Mouse (Mus musculus) myocyte (in vitro differentiated cells): ENCODE measurements around the gene Dlg2. TPM values are rescaled to one million over a fixed set of nuclear protein-coding genes. Genes with fewer than 3 reads are reported as not detected.

Experiments
- H3K27me3 ChIP-seq: one replicate; pipeline ENCODE4 v1.6.1; 2011; ENCODE audit not compliant: control insufficient read depth, insufficient read depth, insufficient read length
- H3K36me3 ChIP-seq: one replicate; pipeline ENCODE4 v1.6.1; 2011; ENCODE audit not compliant: control insufficient read depth, insufficient read depth
- H3K4me2 ChIP-seq: one replicate; pipeline ENCODE4 v1.6.1; 2011; ENCODE audit warnings: low read depth, control low read depth
- H3K4me3 ChIP-seq: one replicate; pipeline ENCODE4 v1.5.1; 2011; ENCODE audit warnings: mild to moderate bottlenecking, control low read depth, moderate library complexity
- H3K79me2 ChIP-seq: one replicate; pipeline ENCODE4 v1.6.1; 2011; ENCODE audit not compliant: control insufficient read depth, insufficient read depth
- H3ac ChIP-seq: one replicate; pipeline ENCODE4 v1.6.1; 2011; ENCODE audit not compliant: control insufficient read depth, insufficient read length
- CEBPB ChIP-seq: IDR thresholded peaks from 2 replicates; pipeline ENCODE4 v1.6.1; 2011; ENCODE audit warnings: mild to moderate bottlenecking, moderate library complexity; ENCODE audit not compliant: poor library complexity, insufficient read depth, severe bottlenecking
- E2F4 ChIP-seq: IDR thresholded peaks from one replicate; pipeline ENCODE4 v1.6.1; 2011; ENCODE audit warnings: mild to moderate bottlenecking, control low read depth, moderate library complexity; ENCODE audit not compliant: insufficient read depth
- MAX ChIP-seq: IDR thresholded peaks from one replicate; pipeline ENCODE4 v1.6.1; 2011; ENCODE audit warnings: low read depth, mild to moderate bottlenecking, control low read depth
- MYOD1 ChIP-seq, 3 experiments: IDR thresholded peaks; one replicate each; pipeline ENCODE4 v1.6.1; 2011; ENCODE audit warnings: control low read depth in 2 of 3, low read depth in 2 of 3, mild to moderate bottlenecking in 2 of 3, moderate library complexity in 1 of 3; ENCODE audit not compliant: insufficient read length in 2 of 3, control insufficient read depth in 1 of 3
- MYOG ChIP-seq, 3 experiments: IDR thresholded peaks; one replicate each; pipeline ENCODE4 v1.6.1; 2011; ENCODE audit warnings: control low read depth in 2 of 3, low read depth in 2 of 3, mild to moderate bottlenecking in 2 of 3; ENCODE audit not compliant: insufficient read length in 2 of 3, control insufficient read depth in 1 of 3, insufficient read depth in 1 of 3
- POLR2A ChIP-seq: IDR thresholded peaks from one replicate; pipeline ENCODE4 v1.6.1; 2011; ENCODE audit warnings: low read depth, mild to moderate bottlenecking, control low read depth, moderate library complexity; ENCODE audit not compliant: insufficient read length
- POLR2AphosphoS2 ChIP-seq: IDR thresholded peaks from one replicate; pipeline ENCODE4 v1.6.1; 2011; ENCODE audit warnings: low read depth, control low read depth; ENCODE audit not compliant: insufficient read length
- REST ChIP-seq: IDR thresholded peaks from one replicate; pipeline ENCODE4 v1.6.1; 2011; ENCODE audit warnings: mild to moderate bottlenecking, control low read depth, moderate library complexity; ENCODE audit not compliant: insufficient read depth, insufficient read length
- SRF ChIP-seq: IDR thresholded peaks from one replicate; pipeline ENCODE4 v1.6.1; 2011; ENCODE audit warnings: low read depth; ENCODE audit not compliant: control insufficient read depth, insufficient read length
- TCF12 ChIP-seq: IDR thresholded peaks from one replicate; pipeline ENCODE4 v1.6.1; 2011; ENCODE audit warnings: mild to moderate bottlenecking, control low read depth; ENCODE audit not compliant: poor library complexity, insufficient read depth, severe bottlenecking
- TCF3 ChIP-seq: IDR thresholded peaks from one replicate; pipeline ENCODE4 v1.6.1; 2011; ENCODE audit warnings: low read depth, control low read depth; ENCODE audit not compliant: insufficient read length
- USF1 ChIP-seq: IDR thresholded peaks from one replicate; pipeline ENCODE4 v1.6.1; 2011; ENCODE audit warnings: low read depth, mild to moderate bottlenecking, control low read depth, moderate library complexity
- polyA plus RNA-seq: library from polyadenylated mRNA; unstranded; fragments of >200 nt; fragmentation: generic; extraction: Trizol; gene quantifications from one replicate; pipeline ENCODE4 v1.2.1, GENCODE M21; 2012; ENCODE audit warnings: missing spikeins

Dlg2 gene
- polyA plus RNA-seq, 1 experiment = 0.65 TPM

GRCm38 (mm10) chr7:92066851-92067250, 1590.4 kb downstream of the Dlg2 start:
- Histone ChIP-seq H3K4me3 (no peak overlapping the region), H3K79me2 (no peaks in the 10 kb centered on the region), H3K36me3 (no peaks in the 10 kb centered on the region), H3K27me3 (no peaks in the 10 kb centered on the region), H3K4me2 (no peak overlapping the region), H3ac (no peak overlapping the region)
- TF ChIP-seq TCF12 = no peak
- TF ChIP-seq E2F4 = no peak
- no peak for TF ChIP-seq POLR2A
- no peak for TF ChIP-seq MAX
- no peak for TF ChIP-seq MYOD1 (IDR thresholded peaks at IDR 0.05; ENCODE audit: control insufficient read depth in 1 of 3, insufficient read length in 2 of 3, low read depth in 2 of 3)
- TF ChIP-seq REST = no peak
- TF ChIP-seq MYOG (IDR thresholded peaks at IDR 0.05; ENCODE audit: control insufficient read depth in 1 of 3, insufficient read depth in 1 of 3, insufficient read length in 2 of 3, low read depth in 2 of 3) = no peak
- no peak for TF ChIP-seq SRF
- TF ChIP-seq TCF3 = no peak
- no peak for TF ChIP-seq POLR2AphosphoS2
- no peak for TF ChIP-seq CEBPB
- TF ChIP-seq USF1 = no peak

- no peaks in the 10 kb centered on the region for H3K79me2 ChIP-seq
- no peaks in the 10 kb centered on the region for H3K27me3 ChIP-seq
- H3ac ChIP-seq = no peak overlapping the region
- no peak overlapping the region for H3K4me2 ChIP-seq
- TF ChIP-seq POLR2AphosphoS2 (no peak), MYOG (IDR thresholded peaks at IDR 0.05; ENCODE audit: control insufficient read depth in 1 of 3, insufficient read depth in 1 of 3, insufficient read length in 2 of 3, low read depth in 2 of 3) (no peak), POLR2A (no peak), REST (no peak)
- no peak overlapping the region for H3K4me3 ChIP-seq
- no peaks in the 10 kb centered on the region for H3K36me3 ChIP-seq
Measured at GRCm38 (mm10) chr7:92087429-92087828, 1611.0 kb downstream of the Dlg2 start.

- Histone ChIP-seq H3K36me3 (no peaks in the 10 kb centered on the region), H3K27me3 (no peaks in the 10 kb centered on the region), H3K4me3 (no peak overlapping the region), H3ac (no peak overlapping the region), H3K4me2 (no peak overlapping the region), H3K79me2 (no peaks in the 10 kb centered on the region)
- TF ChIP-seq POLR2A (no peak), TCF12 (no peak), MYOD1 (IDR thresholded peaks at IDR 0.05; ENCODE audit: control insufficient read depth in 1 of 3, insufficient read length in 2 of 3, low read depth in 2 of 3) (no peak), E2F4 (no peak), REST (no peak), CEBPB (no peak), MYOG (IDR thresholded peaks at IDR 0.05; ENCODE audit: control insufficient read depth in 1 of 3, insufficient read depth in 1 of 3, insufficient read length in 2 of 3, low read depth in 2 of 3) (no peak), POLR2AphosphoS2 (no peak), USF1 (no peak), MAX (no peak), SRF (no peak), TCF3 (no peak)
Measured at GRCm38 (mm10) chr7:92093860-92094259, 1617.4 kb downstream of the Dlg2 start.

- H3K36me3 ChIP-seq = no peaks in the 10 kb centered on the region
- H3K79me2 ChIP-seq = no peaks in the 10 kb centered on the region
- H3ac ChIP-seq = no peak overlapping the region
- no peak overlapping the region for H3K4me2 ChIP-seq
- no peak overlapping the region for H3K4me3 ChIP-seq
- TF ChIP-seq REST (no peak), E2F4 (no peak), MYOD1 (IDR thresholded peaks at IDR 0.05; ENCODE audit: control insufficient read depth in 1 of 3, insufficient read length in 2 of 3, low read depth in 2 of 3) (no peak), POLR2AphosphoS2 (no peak), USF1 (no peak), MYOG (IDR thresholded peaks at IDR 0.05; ENCODE audit: control insufficient read depth in 1 of 3, insufficient read depth in 1 of 3, insufficient read length in 2 of 3, low read depth in 2 of 3) (no peak), CEBPB (no peak), TCF12 (no peak), TCF3 (no peak), SRF (no peak), POLR2A (no peak), MAX (no peak)
- no peaks in the 10 kb centered on the region for H3K27me3 ChIP-seq
Measured at GRCm38 (mm10) chr7:92095198-92095597, 1618.7 kb downstream of the Dlg2 start.

GRCm38 (mm10) chr7:92100847-92101246, 1624.4 kb downstream of the Dlg2 start:
- Histone ChIP-seq H3K79me2 (no peaks in the 10 kb centered on the region), H3K4me3 (no peak overlapping the region)
- TF ChIP-seq MYOG (IDR thresholded peaks at IDR 0.05; ENCODE audit: control insufficient read depth in 1 of 3, insufficient read depth in 1 of 3, insufficient read length in 2 of 3, low read depth in 2 of 3) (no peak), TCF12 (no peak), SRF (no peak), USF1 (no peak), MYOD1 (IDR thresholded peaks at IDR 0.05; ENCODE audit: control insufficient read depth in 1 of 3, insufficient read length in 2 of 3, low read depth in 2 of 3) (no peak), POLR2AphosphoS2 (no peak), TCF3 (no peak), E2F4 (no peak), POLR2A (no peak), MAX (no peak), CEBPB (no peak), REST (no peak)

More at GRCm38 (mm10) chr7:92100847-92101246, 1624.4 kb downstream of the Dlg2 start:
- no peak overlapping the region for H3ac ChIP-seq
- H3K27me3 ChIP-seq = no peaks in the 10 kb centered on the region
- H3K36me3 ChIP-seq = no peaks in the 10 kb centered on the region
- no peak overlapping the region for H3K4me2 ChIP-seq
